Mouse (Mus musculus) left cerebral cortex, postnatal 36 days (tissue): Measurements from ENCODE around the gene Ubr2. TPM values are rescaled to one million over a fixed set of nuclear protein-coding genes. Genes with fewer than 3 reads are reported as not detected.

Source experiments
- DNase-seq, 2 experiments: peaks; one replicate each; pipeline ENCODE4 v3.0.0; 2021 to 2022; ENCODE audit warnings: low spot score in 2 of 2, mixed read lengths in 1 of 2
- intact Hi-C: fragments of 180-260 bp; cut with DNase I; formaldehyde crosslinking; loops from one replicate; pipeline ENCODE4 v1.15.1; 2025
- total RNA-seq, 2 experiments: library from RNA; stranded (reverse); gene quantifications; 2 replicates each; pipeline ENCODE4 v1.2.3; 2021

The Ubr2 gene
- total RNA-seq, 2 experiments from 2014 or later = 49.9 to 62.8 TPM

GRCm38 (mm10) chr17:46889450-46890084 lies 120.8 kb downstream of the Ubr2 start:
- intact Hi-C loops = loop anchor here (1.0 to 2.0 kb wide), 2 partner anchors 32 to 107 kb away; partner anchors contain the start of gene Rpl7l1
- DNase-seq = peak; percentile 81 to 82

GRCm38 (mm10) chr17:46888511-46889212 lies 121.7 kb downstream of the Ubr2 start:
- intact Hi-C loops = no loop called here
- peak in 1 of 2 experiments; percentile 30 for DNase-seq

- intact Hi-C loops = no loop called here
- DNase-seq = no peak
Observed at GRCm38 (mm10) chr17:46885910-46886643, 124.3 kb downstream of the Ubr2 start.

- intact Hi-C loops = no loop called here
- DNase-seq = no peak
Observed at GRCm38 (mm10) chr17:46885218-46885909, 125.0 kb downstream of the Ubr2 start.

DNA sequence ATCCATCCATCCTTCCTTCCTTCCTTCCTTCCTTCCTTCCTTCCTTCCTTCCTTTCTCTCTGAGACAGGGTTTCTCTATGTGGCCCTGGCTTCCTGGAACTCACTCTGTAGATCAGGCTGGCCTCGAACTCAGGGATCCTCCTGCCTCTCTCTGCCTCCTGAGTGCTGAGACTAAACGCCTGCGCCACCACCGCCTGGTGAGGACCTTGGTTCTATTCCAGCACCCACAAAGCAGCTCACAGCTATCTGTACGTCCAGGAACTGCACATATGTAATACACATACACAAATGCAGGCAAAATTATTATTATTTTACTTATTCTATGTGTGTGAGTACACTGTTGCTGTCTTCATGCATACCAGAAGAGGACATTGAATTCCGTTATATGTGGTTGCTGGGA lies 125.6 kb downstream of the Ubr2 start:
- intact Hi-C loops = no loop called here
- DNase-seq = no peak

- no peak for DNase-seq
- intact Hi-C loops = no loop called here
Observed at GRCm38 (mm10) chr17:46883107-46883506, 127.2 kb downstream of the Ubr2 start.

GRCm38 (mm10) chr17:46881728-46882127 lies 128.6 kb downstream of the Ubr2 start:
- DNase-seq = no peak
- intact Hi-C loops = no loop called here

DNA sequence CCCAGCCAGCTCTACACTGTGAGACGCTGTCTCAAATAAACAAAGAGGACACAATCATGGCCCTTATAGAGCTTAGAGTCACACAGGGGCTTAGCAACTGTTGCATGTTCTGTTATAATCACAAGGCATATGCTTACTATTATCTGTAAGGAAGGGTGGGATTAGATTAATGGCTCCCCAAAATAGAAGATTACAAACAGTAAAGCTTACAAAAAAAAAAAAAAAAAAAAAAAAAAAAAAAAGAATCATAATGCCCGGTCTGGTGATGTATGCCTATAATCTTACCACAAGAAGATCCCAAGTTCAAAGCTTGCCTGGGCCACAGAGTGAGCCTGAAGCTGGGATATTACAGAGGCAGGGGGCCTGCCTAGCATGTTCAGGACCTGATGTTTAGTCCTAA lies 130.0 kb downstream of the Ubr2 start:
- intact Hi-C loops = no loop called here
- no peak for DNase-seq

DNA sequence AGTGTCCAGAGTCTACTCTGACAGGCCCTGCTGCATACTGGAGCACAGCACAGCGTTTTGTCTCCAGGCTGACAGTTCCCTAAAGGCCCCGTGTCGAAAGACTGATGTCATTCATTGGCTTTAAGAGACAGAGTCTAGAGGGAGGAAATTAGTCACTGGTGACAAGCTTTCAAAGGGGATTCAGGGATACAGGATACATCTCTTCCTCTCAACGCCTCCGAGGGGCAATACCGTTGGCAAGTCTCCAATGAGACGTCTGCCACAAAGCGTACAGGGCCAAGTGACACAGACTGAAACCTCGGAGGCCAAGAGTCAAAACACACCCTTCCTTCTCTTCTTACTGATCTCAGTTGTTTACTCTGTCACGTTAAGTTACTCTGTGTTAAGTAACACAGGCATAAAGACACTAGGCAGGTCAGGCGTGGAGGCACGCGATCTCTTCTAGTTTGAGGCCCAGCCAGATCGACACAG lies 130.5 kb downstream of the Ubr2 start:
- intact Hi-C loops = no loop called here
- DNase-seq = no peak

Other genes with a start within 250 kb of the Ubr2 start
- gene Ptcra, start 246.8 kb downstream of the Ubr2 start, total RNA-seq = under 1 TPM; 0.25 to 0.41 TPM
- gene 2310039H08Rik, start 237.9 kb downstream of the Ubr2 start, total RNA-seq = 1 to 10 TPM; 6.9 to 7.8 TPM
- gene Rpl7l1, start 227.9 kb downstream of the Ubr2 start, total RNA-seq = 10 to 100 TPM; 40.6 to 46.6 TPM
- gene Bicral, start 152.1 kb downstream of the Ubr2 start, total RNA-seq = 10 to 100 TPM; 52.7 to 58.5 TPM
- gene Tbcc, start 119.9 kb downstream of the Ubr2 start, total RNA-seq = 10 to 100 TPM; 33.4 to 37.6 TPM
- gene Prph2, start 100.1 kb downstream of the Ubr2 start, total RNA-seq = not detected